Mouse (Mus musculus): ENCODE results near the gene Gm11042. TPM values are rescaled to one million over a fixed set of nuclear protein-coding genes. Genes with fewer than 3 reads are reported as not detected.

The Gm11042 gene
- polyA plus RNA-seq, 1 experiment from 2014 or later = not detected

GRCm38 (mm10) chr12:74342720-74343119 is 26.5 kb upstream of the Gm11042 start:
- H3K9ac ChIP-seq (ENCODE audit: low read depth, low read length) = no peak overlapping the region
- WGBS = 69% methylated on average over 3 of the region's 3 CpGs
- no peak overlapping the region for H3K27ac ChIP-seq (ENCODE audit: low read depth, low read length)
- H3K9me3 ChIP-seq (ENCODE audit: control insufficient read depth) = no peaks in the 10 kb centered on the region
- no peak overlapping the region for H3K4me2 ChIP-seq (replicated peaks; ENCODE audit: low read depth)
- no peaks in the 10 kb centered on the region for H3K36me3 ChIP-seq (ENCODE audit: control insufficient read depth, insufficient read depth)
- H3K4me3 ChIP-seq (ENCODE audit: low read depth, low read length) = no peak overlapping the region
- no peaks in the 10 kb centered on the region for H3K27me3 ChIP-seq (replicated peaks; ENCODE audit: control insufficient read depth, insufficient read depth, low read length)
- no peak for TF ChIP-seq CTCF (IDR thresholded peaks at IDR 0.05; ENCODE audit: low read depth)
- no peak for ATAC-seq
- H3K4me1 ChIP-seq (replicated peaks; ENCODE audit: control insufficient read depth, insufficient read depth, low read length) = no peaks in the 10 kb centered on the region

DNA sequence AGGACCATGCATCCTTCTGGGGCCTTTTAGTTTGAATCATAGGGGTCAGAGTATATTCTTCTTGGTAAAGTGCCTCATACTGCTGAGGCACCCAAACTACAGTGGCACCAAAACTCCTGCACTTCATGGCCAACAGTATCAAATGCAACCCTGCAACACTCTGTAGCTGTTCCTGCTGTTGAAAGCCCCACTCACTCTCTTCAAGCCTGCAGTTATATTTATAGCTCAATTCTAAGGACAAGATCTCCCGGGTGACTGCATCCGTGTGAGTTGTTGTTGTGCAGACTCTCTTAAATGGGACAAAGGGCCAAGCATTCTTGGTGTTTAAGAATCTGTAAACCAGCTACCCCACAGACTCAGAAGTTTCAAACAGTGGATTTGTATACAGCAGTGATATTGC is 23.9 kb upstream of the Gm11042 start:
- Histone ChIP-seq H3K4me2 (replicated peaks; ENCODE audit: low read depth) (no peak overlapping the region), H3K4me1 (replicated peaks; ENCODE audit: control insufficient read depth, insufficient read depth, low read length) (no peaks in the 10 kb centered on the region), H3K9me3 (ENCODE audit: control insufficient read depth) (no peaks in the 10 kb centered on the region), H3K4me3 (ENCODE audit: low read depth, low read length) (no peak overlapping the region), H3K27me3 (replicated peaks; ENCODE audit: control insufficient read depth, insufficient read depth, low read length) (no peaks in the 10 kb centered on the region), H3K36me3 (ENCODE audit: control insufficient read depth, insufficient read depth) (no peaks in the 10 kb centered on the region), H3K9ac (ENCODE audit: low read depth, low read length) (no peak overlapping the region), H3K27ac (ENCODE audit: low read depth, low read length) (no peak overlapping the region)
- TF ChIP-seq CTCF (IDR thresholded peaks at IDR 0.05; ENCODE audit: low read depth) = no peak
- ATAC-seq = no peak
- WGBS = 66% methylated on average over 2 of the region's 2 CpGs

DNA sequence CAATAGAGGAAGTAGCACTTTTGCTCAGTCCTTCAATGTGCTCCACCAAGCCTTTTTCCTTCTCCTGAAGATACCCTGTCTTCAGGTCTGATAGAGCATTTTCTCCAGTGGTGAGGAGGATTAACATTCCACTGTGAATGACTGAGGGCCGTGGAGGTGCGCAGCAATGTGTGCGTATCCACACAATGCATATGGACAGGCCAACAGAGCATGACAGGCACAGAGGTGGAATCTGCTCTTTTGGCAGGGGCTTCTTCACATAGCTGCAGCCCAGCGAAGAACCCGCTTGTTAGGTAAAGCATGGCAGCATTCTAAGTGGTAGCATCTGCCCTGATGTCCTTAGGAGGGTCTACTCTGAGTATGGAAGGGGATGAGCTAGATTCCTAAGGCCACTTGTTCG is 17.5 kb upstream of the Gm11042 start:
- TF ChIP-seq CTCF (IDR thresholded peaks at IDR 0.05; ENCODE audit: low read depth) = no peak
- H3K4me3 ChIP-seq (ENCODE audit: low read depth, low read length) = no peak overlapping the region
- no peak overlapping the region for H3K9ac ChIP-seq (ENCODE audit: low read depth, low read length)
- no peaks in the 10 kb centered on the region for H3K27me3 ChIP-seq (replicated peaks; ENCODE audit: control insufficient read depth, insufficient read depth, low read length)
- no peaks in the 10 kb centered on the region for H3K36me3 ChIP-seq (ENCODE audit: control insufficient read depth, insufficient read depth)
- H3K9me3 ChIP-seq (ENCODE audit: control insufficient read depth) = no peaks in the 10 kb centered on the region
- 88% methylated on average over 6 of the region's 6 CpGs for WGBS
- ATAC-seq = no peak
- no peak overlapping the region for H3K27ac ChIP-seq (ENCODE audit: low read depth, low read length)
- H3K4me2 ChIP-seq (replicated peaks; ENCODE audit: low read depth) = no peak overlapping the region
- H3K4me1 ChIP-seq (replicated peaks; ENCODE audit: control insufficient read depth, insufficient read depth, low read length) = no peaks in the 10 kb centered on the region

DNA sequence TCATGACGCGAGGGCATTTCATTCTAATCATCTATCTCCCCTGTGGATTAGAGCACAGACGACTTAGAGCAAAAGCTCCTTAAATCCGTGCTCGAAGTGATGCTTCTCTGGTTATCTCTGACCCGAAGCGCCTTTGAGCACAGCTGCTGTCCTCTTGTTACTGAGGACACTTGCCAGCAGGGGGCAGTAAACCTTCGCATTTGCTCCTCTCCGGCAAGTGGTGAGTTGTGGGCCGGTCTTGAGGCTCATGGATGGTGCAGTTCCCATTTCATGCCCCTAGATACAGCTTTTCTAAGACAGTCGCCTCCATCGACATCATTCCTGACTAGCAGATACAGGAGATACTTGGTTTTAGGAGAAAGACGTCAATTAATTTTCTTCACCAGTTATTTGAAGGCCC is 16.8 kb upstream of the Gm11042 start:
- Histone ChIP-seq H3K36me3 (ENCODE audit: control insufficient read depth, insufficient read depth) (no peaks in the 10 kb centered on the region), H3K9me3 (ENCODE audit: control insufficient read depth) (no peaks in the 10 kb centered on the region), H3K4me2 (replicated peaks; ENCODE audit: low read depth) (no peak overlapping the region), H3K27ac (ENCODE audit: low read depth, low read length) (no peak overlapping the region), H3K4me3 (ENCODE audit: low read depth, low read length) (no peak overlapping the region), H3K9ac (ENCODE audit: low read depth, low read length) (no peak overlapping the region), H3K27me3 (replicated peaks; ENCODE audit: control insufficient read depth, insufficient read depth, low read length) (no peaks in the 10 kb centered on the region), H3K4me1 (replicated peaks; ENCODE audit: control insufficient read depth, insufficient read depth, low read length) (no peaks in the 10 kb centered on the region)
- peak; percentile 33; the same call in 1 of the 2 replicates for ATAC-seq
- 32% methylated on average over 13 of the region's 13 CpGs for WGBS
- peak; percentile 84 for TF ChIP-seq CTCF (IDR thresholded peaks at IDR 0.05; ENCODE audit: low read depth)

- Histone ChIP-seq H3K9ac (ENCODE audit: low read depth, low read length) (no peak overlapping the region), H3K36me3 (ENCODE audit: control insufficient read depth, insufficient read depth) (no peaks in the 10 kb centered on the region), H3K4me3 (ENCODE audit: low read depth, low read length) (no peak overlapping the region), H3K27ac (ENCODE audit: low read depth, low read length) (no peak overlapping the region), H3K4me1 (replicated peaks; ENCODE audit: control insufficient read depth, insufficient read depth, low read length) (no peaks in the 10 kb centered on the region), H3K4me2 (replicated peaks; ENCODE audit: low read depth) (no peak overlapping the region), H3K27me3 (replicated peaks; ENCODE audit: control insufficient read depth, insufficient read depth, low read length) (no peaks in the 10 kb centered on the region), H3K9me3 (ENCODE audit: control insufficient read depth) (no peaks in the 10 kb centered on the region)
- 84% methylated on average over 6 of the region's 6 CpGs for WGBS
- no peak for TF ChIP-seq CTCF (IDR thresholded peaks at IDR 0.05; ENCODE audit: low read depth)
- ATAC-seq = no peak
These were observed 13.6 kb upstream of the Gm11042 start for GRCm38 (mm10) chr12:74329759-74330158.

DNA sequence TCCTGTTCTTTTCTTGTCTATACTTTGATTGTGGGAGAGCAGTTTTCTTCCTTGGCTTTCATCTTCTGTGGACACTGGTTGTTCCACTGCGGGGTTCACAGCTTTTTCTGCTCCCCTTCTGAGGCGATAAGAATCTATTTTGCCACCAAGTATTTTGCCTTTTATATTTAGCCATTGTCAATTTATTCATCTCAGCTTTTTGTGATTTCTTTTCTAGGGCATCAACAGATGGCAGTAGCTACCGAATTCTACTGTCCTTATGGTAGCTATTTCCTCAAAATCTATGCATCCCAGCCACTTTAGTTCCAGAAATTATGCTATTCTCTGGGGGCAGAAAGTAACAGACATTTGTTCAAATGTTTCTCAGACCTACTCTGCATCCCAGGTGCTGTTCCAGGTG is 10.4 kb upstream of the Gm11042 start:
- no peak for TF ChIP-seq CTCF (IDR thresholded peaks at IDR 0.05; ENCODE audit: low read depth)
- no peaks in the 10 kb centered on the region for H3K27me3 ChIP-seq (replicated peaks; ENCODE audit: control insufficient read depth, insufficient read depth, low read length)
- no peak overlapping the region for H3K4me2 ChIP-seq (replicated peaks; ENCODE audit: low read depth)
- H3K9ac ChIP-seq (ENCODE audit: low read depth, low read length) = no peak overlapping the region
- H3K4me3 ChIP-seq (ENCODE audit: low read depth, low read length) = no peak overlapping the region
- no peaks in the 10 kb centered on the region for H3K9me3 ChIP-seq (ENCODE audit: control insufficient read depth)
- H3K36me3 ChIP-seq (ENCODE audit: control insufficient read depth, insufficient read depth) = no peaks in the 10 kb centered on the region
- no peaks in the 10 kb centered on the region for H3K4me1 ChIP-seq (replicated peaks; ENCODE audit: control insufficient read depth, insufficient read depth, low read length)
- no peak for ATAC-seq
- WGBS = 81% methylated on average over 3 of the region's 3 CpGs
- H3K27ac ChIP-seq (ENCODE audit: low read depth, low read length) = no peak overlapping the region

GRCm38 (mm10) chr12:74321981-74322380 is 5.8 kb upstream of the Gm11042 start:
- no peak for TF ChIP-seq CTCF (IDR thresholded peaks at IDR 0.05; ENCODE audit: low read depth)
- Histone ChIP-seq H3K9me3 (ENCODE audit: control insufficient read depth) (no peaks in the 10 kb centered on the region), H3K27me3 (replicated peaks; ENCODE audit: control insufficient read depth, insufficient read depth, low read length) (no peaks in the 10 kb centered on the region), H3K9ac (ENCODE audit: low read depth, low read length) (no peak overlapping the region), H3K4me3 (ENCODE audit: low read depth, low read length) (no peak overlapping the region), H3K4me2 (replicated peaks; ENCODE audit: low read depth) (no peak overlapping the region), H3K27ac (ENCODE audit: low read depth, low read length) (no peak overlapping the region), H3K4me1 (replicated peaks; ENCODE audit: control insufficient read depth, insufficient read depth, low read length) (no peaks in the 10 kb centered on the region), H3K36me3 (ENCODE audit: control insufficient read depth, insufficient read depth) (no peaks in the 10 kb centered on the region)
- 84% methylated on average over 5 of the region's 5 CpGs for WGBS
- ATAC-seq = no peak
